Mouse (Mus musculus): Measurements from ENCODE around the gene Traip.

Gene Traip

DNA sequence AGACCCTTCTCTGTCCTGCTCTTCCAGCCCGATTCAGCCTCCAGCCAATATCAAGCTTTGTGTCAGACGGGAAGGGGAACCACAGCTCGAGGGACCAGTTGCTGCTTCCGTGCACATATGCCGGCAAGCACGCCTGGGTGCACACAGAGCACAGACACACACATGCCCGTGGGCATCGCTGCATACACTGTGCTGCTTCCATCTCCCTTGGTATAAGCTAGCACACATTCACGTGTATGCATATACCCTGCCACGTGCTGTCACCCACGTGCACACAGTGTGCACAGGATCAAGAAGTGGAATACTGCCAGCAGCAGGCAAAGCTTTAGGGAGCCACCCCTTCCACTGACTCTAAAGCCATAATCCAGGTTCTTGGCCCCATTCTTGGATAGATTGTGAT lies 15.8 kb upstream of the Traip start:
- WGBS: 40% methylated on average over 11 of the region's 11 CpGs

- 10% methylated on average over 3 of the region's 3 CpGs for WGBS
These were observed 14.6 kb upstream of the Traip start, which contains the start of gene Camkv for GRCm38 (mm10) chr9:107935374-107935773. Camkv (plus strand) TSS chr9:107935674.

DNA sequence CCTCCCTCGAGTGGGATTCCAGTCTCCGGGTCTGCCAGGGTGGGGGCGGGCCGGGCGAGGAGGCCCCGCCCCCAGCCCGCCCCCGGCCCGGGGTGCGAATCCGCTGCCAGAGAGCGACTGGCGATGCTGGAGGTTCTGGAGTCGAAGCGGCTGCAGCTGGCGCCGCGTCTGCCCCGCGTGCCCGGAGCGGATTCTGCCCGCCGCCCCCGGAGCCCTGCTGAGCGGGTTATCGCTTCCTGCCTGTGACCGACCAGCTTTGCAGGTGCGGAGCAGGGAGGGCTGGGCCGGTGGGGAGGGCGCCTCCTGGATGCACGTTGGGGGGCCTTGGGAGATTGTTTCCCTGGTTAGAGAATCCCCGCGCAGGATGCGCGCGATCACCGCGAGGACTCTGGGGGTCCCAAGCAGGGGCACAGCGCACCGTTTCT lies 14.1 kb upstream of the Traip start:
- 2% methylated on average over 41 of the region's 41 CpGs for WGBS

GRCm38 (mm10) chr9:107936215-107936822 lies 13.6 kb upstream of the Traip start:
- WGBS: 4% methylated on average over 29 of the region's 29 CpGs

DNA sequence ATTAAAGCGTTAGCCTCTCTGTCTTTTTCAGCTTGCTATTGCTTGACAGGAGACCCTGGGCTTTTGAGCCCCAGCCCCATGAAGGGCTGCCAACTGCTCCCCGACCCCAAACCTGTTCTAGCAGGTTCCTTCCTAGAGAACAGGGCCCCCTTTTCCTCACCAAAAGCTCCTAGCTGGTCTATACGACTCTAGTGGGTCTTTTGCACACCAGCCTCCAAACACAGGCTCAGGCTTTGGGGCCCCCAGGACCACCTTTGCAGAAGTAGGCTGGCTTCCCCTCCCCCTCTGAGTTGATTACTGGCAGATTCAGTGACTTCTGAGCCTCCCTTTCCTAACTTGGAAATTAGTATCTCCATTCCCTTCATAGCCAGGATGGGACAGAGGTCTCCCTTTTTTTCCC lies 13.1 kb upstream of the Traip start:
- WGBS: 19% methylated on average over 3 of the region's 3 CpGs

DNA sequence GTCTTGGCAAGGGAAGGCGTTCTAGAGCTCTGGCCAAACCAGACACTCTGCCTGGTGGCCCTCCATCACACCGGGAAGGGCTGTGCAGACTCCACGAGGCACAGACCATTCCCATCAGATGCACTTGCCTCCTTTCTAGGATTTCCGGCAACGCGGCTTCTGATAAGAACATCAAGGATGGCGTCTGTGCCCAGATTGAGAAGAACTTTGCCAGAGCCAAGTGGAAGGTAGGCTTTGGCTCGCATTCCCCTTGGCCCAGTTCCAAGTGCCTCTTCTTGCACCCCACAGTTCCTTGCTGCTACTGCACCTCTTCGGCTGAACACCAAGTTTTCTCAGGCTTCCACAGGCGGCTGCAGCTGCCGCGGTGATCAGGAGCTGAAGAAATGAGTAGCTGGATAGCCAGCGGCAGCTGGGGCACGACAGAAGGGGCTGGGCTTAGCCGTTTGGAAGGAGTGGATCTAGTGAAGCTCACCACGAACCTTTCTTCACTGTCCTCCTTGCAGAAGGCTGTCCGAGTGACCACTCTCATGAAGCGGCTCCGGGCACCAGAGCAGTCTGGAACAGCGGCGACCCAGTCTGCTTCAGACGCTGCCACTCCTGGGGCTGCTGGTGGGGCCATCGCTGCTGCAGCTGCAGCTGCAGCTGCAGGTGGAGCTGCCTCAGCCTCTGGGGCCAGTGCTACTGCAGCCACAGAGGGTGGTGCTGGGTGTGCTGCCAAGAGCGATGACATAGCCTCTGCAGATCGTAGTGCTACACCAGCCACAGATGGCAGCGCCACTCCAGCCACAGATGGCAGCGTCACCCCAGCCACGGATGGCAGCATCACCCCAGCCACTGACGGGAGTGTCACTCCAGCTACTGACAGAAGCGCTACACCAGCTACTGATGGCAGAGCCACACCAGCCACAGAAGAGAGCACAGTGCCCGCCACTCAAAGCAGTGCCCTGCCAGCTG lies 2.4 kb upstream of the Traip start:
- 66% methylated on average over 31 of the region's 31 CpGs for WGBS

GRCm38 (mm10) chr9:107949184-107949921 lies 583 bp upstream of the Traip start:
- 80% methylated on average over 13 of the region's 13 CpGs for WGBS

- WGBS: 17% methylated on average over 45 of the region's 45 CpGs
These were observed 772 bp downstream of the Traip start for GRCm38 (mm10) chr9:107950460-107951355.

GRCm38 (mm10) chr9:107955613-107956289 lies 5.8 kb downstream of the Traip start:
- WGBS: 86% methylated on average over 6 of the region's 6 CpGs

GRCm38 (mm10) chr9:107957141-107957540 lies 7.2 kb downstream of the Traip start:
- WGBS: 58% methylated on average over 6 of the region's 6 CpGs

DNA sequence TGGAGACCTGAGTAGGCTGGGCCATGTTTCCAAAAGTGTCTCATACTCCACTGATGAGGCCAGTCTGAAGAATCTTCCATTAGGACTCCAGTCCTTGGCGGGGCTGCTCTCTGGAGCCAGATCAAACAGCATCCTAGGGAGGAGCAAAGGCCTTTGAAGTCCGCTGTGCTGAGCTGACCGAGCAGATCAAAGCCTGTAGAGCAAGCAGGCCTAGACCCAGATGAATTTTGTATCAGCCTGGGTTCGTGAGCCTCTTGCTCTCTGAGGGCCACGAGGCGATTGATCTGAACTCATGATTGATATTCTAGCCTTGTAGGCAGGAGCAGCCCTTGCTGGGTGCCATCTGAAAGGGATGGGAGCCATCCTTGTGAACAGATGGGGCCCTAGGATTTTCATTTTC lies 10.0 kb downstream of the Traip start:
- WGBS: 72% methylated on average over 6 of the region's 6 CpGs

GRCm38 (mm10) chr9:107960928-107961327 lies 11.0 kb downstream of the Traip start:
- WGBS: 73% methylated on average over 4 of the region's 4 CpGs

GRCm38 (mm10) chr9:107961351-107961762 lies 11.4 kb downstream of the Traip start:
- WGBS: 38% methylated on average over 10 of the region's 10 CpGs

- 17% methylated on average over 5 of the region's 5 CpGs for WGBS
These were observed 11.9 kb downstream of the Traip start for GRCm38 (mm10) chr9:107961881-107962280.

DNA sequence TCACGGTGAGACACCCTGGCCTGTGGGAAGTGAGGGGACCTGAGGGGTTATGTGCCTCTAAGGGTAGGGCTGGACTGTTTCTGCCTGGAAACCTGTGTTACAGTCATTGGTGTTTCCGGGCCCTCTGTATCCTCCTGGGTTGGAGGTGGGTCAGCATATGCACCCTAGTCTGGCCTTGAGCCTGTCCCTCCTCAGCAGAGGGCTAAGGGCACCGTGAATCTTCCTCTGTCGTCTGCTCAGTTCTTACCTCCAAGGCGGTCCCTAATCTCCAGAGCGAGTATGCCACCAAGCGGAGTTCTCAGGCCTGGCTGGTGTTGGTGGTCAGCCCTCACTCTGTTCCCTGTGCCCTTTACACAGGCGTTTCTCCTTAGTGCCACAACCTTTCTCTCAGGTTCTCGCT lies 13.0 kb downstream of the Traip start:
- WGBS: 94% methylated on average over 9 of the region's 9 CpGs

DNA sequence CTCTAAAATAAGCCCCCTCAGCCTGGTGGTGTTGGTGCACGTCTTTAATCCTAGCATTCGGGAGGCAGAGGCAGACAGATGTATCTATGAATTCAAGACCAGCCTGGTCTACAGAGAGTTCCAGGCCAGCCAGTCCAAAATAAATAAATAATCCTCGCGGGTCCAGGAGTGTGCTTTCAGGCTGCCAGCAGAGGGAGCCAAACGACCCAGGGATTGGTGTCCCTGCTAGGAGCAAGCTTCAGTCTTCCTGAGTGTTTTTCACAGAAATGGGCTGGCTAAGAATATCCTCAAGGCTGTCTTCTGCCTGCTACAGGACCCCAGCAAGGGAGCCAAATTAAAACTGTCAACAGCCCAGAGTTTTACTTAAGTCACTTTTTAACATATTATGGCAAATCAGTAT lies 13.8 kb downstream of the Traip start:
- 13% methylated on average over 5 of the region's 5 CpGs for WGBS

GRCm38 (mm10) chr9:107964681-107965080 lies 14.7 kb downstream of the Traip start:
- 88% methylated on average over 9 of the region's 9 CpGs for WGBS

GRCm38 (mm10) chr9:107966676-107967075 lies 16.7 kb downstream of the Traip start:
- 89% methylated on average over 10 of the region's 10 CpGs for WGBS

DNA sequence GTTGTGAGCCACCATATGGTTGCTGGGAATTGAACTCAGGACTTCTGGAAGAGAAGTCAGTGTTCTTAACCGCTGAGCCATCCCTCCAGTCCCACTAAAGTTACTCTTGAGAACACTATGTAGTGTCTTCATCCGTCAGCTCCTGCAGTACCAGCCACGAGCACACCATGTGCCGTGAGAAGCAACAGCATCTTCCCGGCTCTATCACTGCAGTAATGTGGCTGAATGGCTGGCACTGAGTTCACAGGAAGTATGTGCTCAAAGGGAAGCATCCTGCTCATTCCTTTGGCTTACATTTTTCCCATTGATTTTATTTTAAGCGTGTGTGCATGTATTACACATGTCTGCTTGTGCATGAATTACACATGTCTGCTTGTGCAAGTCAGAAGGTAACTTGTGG lies 17.5 kb downstream of the Traip start:
- WGBS: 63% methylated on average over 6 of the region's 6 CpGs

- WGBS: 91% methylated on average over 7 of the region's 7 CpGs
These were observed 18.6 kb downstream of the Traip start for GRCm38 (mm10) chr9:107968531-107968930.

DNA sequence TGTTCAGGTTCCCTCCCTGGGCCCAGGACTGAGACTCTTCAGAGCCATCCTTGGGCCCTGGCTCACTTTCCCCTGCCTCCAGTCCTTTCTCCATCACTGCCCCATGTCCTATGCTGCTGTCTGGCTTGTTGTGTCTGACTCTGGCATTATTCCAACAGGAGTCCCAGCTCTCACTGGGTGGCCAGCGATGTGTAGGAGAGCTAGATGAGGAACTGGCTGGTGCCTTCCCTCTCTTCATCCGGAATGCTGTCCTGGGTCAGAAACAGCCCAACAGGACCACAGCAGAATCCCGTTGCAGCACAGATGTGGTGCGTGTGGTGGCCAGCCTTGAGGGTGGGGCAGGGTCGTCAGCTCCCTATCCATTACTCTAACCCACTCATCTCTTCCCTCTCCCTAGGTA lies 20.4 kb downstream of the Traip start:
- WGBS: 87% methylated on average over 5 of the region's 5 CpGs
